ENCODE assay signal across 9 mouse cellular contexts in genomic region chr12:85508235-85508634, GRCm38 (mm10). TPM values are rescaled to one million over a fixed set of nuclear protein-coding genes. Genes with fewer than 3 reads are reported as not detected.
A peak's percentile ranks its signal among the peaks of the same experiment; 100 is the strongest.
DNase-seq lines count a peak whose midpoint lies in the region; ATAC-seq and TF ChIP-seq lines count a peak whose summit lies in the region.
"Had no signal": no experiment of that assay in that cellular context is flagged by ENCODE, and none has a peak within 500 bp of the region (broad histone marks: within the 10 kb centered on the region; RNA-seq: fewer than 3 reads in every experiment).

No protein-coding gene starts in this region.

- H3K4me3 ChIP-seq in heart, postnatal 0 days (ENCODE audit: low read depth, low read length): no peak overlapping the region
- H3K4me3 ChIP-seq in midbrain, embryonic 14.5 days (replicated peaks; ENCODE audit: low read depth, low read length): no peak overlapping the region
- H3K4me3 ChIP-seq in midbrain, embryonic 13.5 days (replicated peaks): no peak overlapping the region
- H3K4me3 ChIP-seq in stomach, postnatal 0 days (ENCODE audit: low read depth, low read length): no peak overlapping the region
- H3K4me3 ChIP-seq: limb, embryonic 15.5 days; neural tube, embryonic 15.5 days had no signal

- no peak for DNase-seq in heart, postnatal 0 days (ENCODE audit: low spot score)
- no peak for DNase-seq in heart, adult 9 months (ENCODE audit: low spot score in 2 of 2)
- peak; percentile 62 for DNase-seq in midbrain, embryonic 14.5 days
- DNase-seq in adipocyte (ENCODE audit: low spot score): peak; percentile 47
- no peak for DNase-seq in stomach, postnatal 0 days (ENCODE audit: low spot score)
- DNase-seq in left cerebral cortex, adult 9 months (ENCODE audit: low spot score in 2 of 2): no peak

- H3K4me1 ChIP-seq in heart, postnatal 0 days (ENCODE audit: control insufficient read depth, insufficient read depth): no peaks in the 10 kb centered on the region
- no peaks in the 10 kb centered on the region for H3K4me1 ChIP-seq in midbrain, embryonic 14.5 days (ENCODE audit: control insufficient read depth, insufficient read depth, low read length)
- no peaks in the 10 kb centered on the region for H3K4me1 ChIP-seq in midbrain, embryonic 13.5 days (replicated peaks)
- H3K4me1 ChIP-seq in stomach, postnatal 0 days (replicated peaks; ENCODE audit: control insufficient read depth, insufficient read depth): no peaks in the 10 kb centered on the region
- H3K4me1 ChIP-seq: limb, embryonic 15.5 days; neural tube, embryonic 15.5 days had no signal

- WGBS in heart, postnatal 0 days: 26% methylated on average over 3 of the region's 3 CpGs
- WGBS in midbrain, embryonic 14.5 days: 17% methylated on average over 3 of the region's 3 CpGs
- WGBS in midbrain, embryonic 13.5 days: 27% methylated on average over 3 of the region's 3 CpGs
- 18% methylated on average over 3 of the region's 3 CpGs for WGBS in stomach, postnatal 0 days

- no peaks in the 10 kb centered on the region for H3K36me3 ChIP-seq in heart, postnatal 0 days (replicated peaks; ENCODE audit: control insufficient read depth, insufficient read depth, low read length)
- no peaks in the 10 kb centered on the region for H3K36me3 ChIP-seq in midbrain, embryonic 14.5 days (ENCODE audit: control insufficient read depth, insufficient read depth, low read length)
- H3K36me3 ChIP-seq in midbrain, embryonic 13.5 days: no peaks in the 10 kb centered on the region
- H3K36me3 ChIP-seq in stomach, postnatal 0 days (ENCODE audit: control insufficient read depth, insufficient read depth, low read length): no peaks in the 10 kb centered on the region
- H3K36me3 ChIP-seq: limb, embryonic 15.5 days; neural tube, embryonic 15.5 days had no signal

- H3K9me3 ChIP-seq in heart, postnatal 0 days (replicated peaks; ENCODE audit: control insufficient read depth, low read length): 0 out of 2 replicates have a peak, but pooled peaks cover 5% of the 10 kb centered on the region
- no peaks in the 10 kb centered on the region for H3K9me3 ChIP-seq in midbrain, embryonic 14.5 days (ENCODE audit: control insufficient read depth, low read length)
- H3K9me3 ChIP-seq in midbrain, embryonic 13.5 days: 0 out of 2 replicates have a peak, but pooled peaks cover 9% of the 10 kb centered on the region
- H3K9me3 ChIP-seq in stomach, postnatal 0 days (ENCODE audit: control insufficient read depth, low read length): no peaks in the 10 kb centered on the region
- H3K9me3 ChIP-seq: limb, embryonic 15.5 days; neural tube, embryonic 15.5 days had no signal

- no peaks in the 10 kb centered on the region for H3K27me3 ChIP-seq in heart, postnatal 0 days (ENCODE audit: control insufficient read depth, insufficient read depth, low read length)
- no peaks in the 10 kb centered on the region for H3K27me3 ChIP-seq in midbrain, embryonic 14.5 days (ENCODE audit: control insufficient read depth, insufficient read depth, low read length)
- no peaks in the 10 kb centered on the region for H3K27me3 ChIP-seq in midbrain, embryonic 13.5 days
- no peaks in the 10 kb centered on the region for H3K27me3 ChIP-seq in stomach, postnatal 0 days (ENCODE audit: control insufficient read depth, insufficient read depth, low read length)
- H3K27me3 ChIP-seq: limb, embryonic 15.5 days; neural tube, embryonic 15.5 days had no signal

- H3K4me2 ChIP-seq in heart, postnatal 0 days (ENCODE audit: low read depth, low read length): no peak overlapping the region
- H3K4me2 ChIP-seq in midbrain, embryonic 14.5 days (ENCODE audit: low read length): no peak overlapping the region
- H3K4me2 ChIP-seq in midbrain, embryonic 13.5 days (replicated peaks): no peak overlapping the region
- no peak overlapping the region for H3K4me2 ChIP-seq in stomach, postnatal 0 days (replicated peaks; ENCODE audit: low read depth)
- H3K4me2 ChIP-seq: limb, embryonic 15.5 days; neural tube, embryonic 15.5 days had no signal

- no peak overlapping the region for H3K9ac ChIP-seq in heart, postnatal 0 days (replicated peaks; ENCODE audit: low read depth, low read length)
- H3K9ac ChIP-seq in midbrain, embryonic 14.5 days (replicated peaks; ENCODE audit: low read length): no peak overlapping the region
- no peak overlapping the region for H3K9ac ChIP-seq in midbrain, embryonic 13.5 days (replicated peaks)
- no peak overlapping the region for H3K9ac ChIP-seq in stomach, postnatal 0 days (ENCODE audit: low read length)
- H3K9ac ChIP-seq: limb, embryonic 15.5 days; neural tube, embryonic 15.5 days had no signal

- TF ChIP-seq EP300 in heart, postnatal 0 days (IDR thresholded peaks at IDR 0.05; ENCODE audit: low read depth): no peak
- TF ChIP-seq EP300 in stomach, postnatal 0 days (optimal IDR thresholded peaks at IDR 0.05): no peak

- H3K27ac ChIP-seq in heart, postnatal 0 days (ENCODE audit: low read depth): no peak overlapping the region
- H3K27ac ChIP-seq in midbrain, embryonic 14.5 days (replicated peaks; ENCODE audit: low read depth, low read length): no peak overlapping the region
- no peak overlapping the region for H3K27ac ChIP-seq in midbrain, embryonic 13.5 days
- no peak overlapping the region for H3K27ac ChIP-seq in stomach, postnatal 0 days (replicated peaks)
- H3K27ac ChIP-seq: limb, embryonic 15.5 days; neural tube, embryonic 15.5 days had no signal

- ATAC-seq in heart, postnatal 0 days (ENCODE audit: insufficient read depth, low read depth): no peak
- ATAC-seq in midbrain, embryonic 14.5 days (ENCODE audit: low FRiP score, low TSS enrichment): no peak
- no peak for ATAC-seq in midbrain, embryonic 13.5 days
- no peak for ATAC-seq in stomach, postnatal 0 days (ENCODE audit: low FRiP score, low TSS enrichment)

- peak; percentile 62 for TF ChIP-seq CTCF in heart, postnatal 0 days (IDR thresholded peaks at IDR 0.05; ENCODE audit: low read depth)
- peak; percentile 81 for TF ChIP-seq CTCF in stomach, postnatal 0 days (IDR thresholded peaks at IDR 0.05; ENCODE audit: low read depth)

RNA-seq across cellular contexts. Expression of gene Fos, which starts 34.5 kb away (rescaled TPM):
- total RNA-seq in heart, postnatal 0 days (2014; rRNA removed; ENCODE audit: low replicate concordance): 12.8 and 18.5 TPM in 2 replicates
- polyA plus RNA-seq in heart, postnatal 0 days (2015; fragmentation: Nextera tagmentation; extraction: Ambion mirVana): 1.6 and 2.7 TPM in 2 replicates
- 1.1 and 1.2 TPM in 2 replicates for polyA plus RNA-seq in midbrain, embryonic 14.5 days (2014; fragmentation: Nextera tagmentation; extraction: Ambion mirVana)
- polyA plus RNA-seq in midbrain, embryonic 13.5 days (2015; fragmentation: Nextera tagmentation; extraction: Ambion mirVana): 0.82 and 0.90 TPM in 2 replicates
- 18.2 and 23.2 TPM in 2 replicates for polyA plus RNA-seq in stomach, postnatal 0 days (2015; fragmentation: Nextera tagmentation; extraction: Ambion mirVana)

Comparison
In these comparisons a context has a peak if more than half of its experiments do, and no peak if none do; other contexts are left out.
1. DNase-seq: peak in midbrain, embryonic 14.5 days (single experiment) and adipocyte (single experiment); none in heart, postnatal 0 days (single experiment), heart, adult 9 months (0 of 2), stomach, postnatal 0 days (single experiment) and left cerebral cortex, adult 9 months (0 of 2).